Mouse (Mus musculus) cerebellum, postnatal 36 days (tissue): ENCODE measurements around the gene Golga4.

Experiments used
- DNase-seq, 2 experiments: peaks; one replicate each; pipeline ENCODE4 v3.0.0; 2021 to 2022; ENCODE audit warnings: mixed read lengths in 2 of 2

Golga4 gene

GRCm38 (mm10) chr9:118489579-118490019 lies 16.5 kb upstream of the Golga4 start:
- peak; percentile 79 to 83 for DNase-seq

GRCm38 (mm10) chr9:118491195-118491594 lies 14.9 kb upstream of the Golga4 start:
- no peak for DNase-seq

- DNase-seq = no peak
Measured at GRCm38 (mm10) chr9:118492932-118493698, 13.0 kb upstream of the Golga4 start.

- DNase-seq = no peak
Measured at GRCm38 (mm10) chr9:118494106-118494505, 12.0 kb upstream of the Golga4 start.

GRCm38 (mm10) chr9:118495933-118496332 lies 10.1 kb upstream of the Golga4 start:
- DNase-seq = no peak

GRCm38 (mm10) chr9:118496952-118497351 lies 9.1 kb upstream of the Golga4 start:
- DNase-seq = no peak

GRCm38 (mm10) chr9:118498061-118498460 lies 8.0 kb upstream of the Golga4 start:
- no peak for DNase-seq

GRCm38 (mm10) chr9:118500963-118501362 lies 5.1 kb upstream of the Golga4 start:
- DNase-seq = no peak

GRCm38 (mm10) chr9:118504656-118505055 lies 1.4 kb upstream of the Golga4 start:
- DNase-seq = no peak

GRCm38 (mm10) chr9:118506404-118507231 lies 551 bp downstream of the Golga4 start:
- peak; percentile 28 to 37 for DNase-seq

- DNase-seq = no peak
Measured at GRCm38 (mm10) chr9:118507552-118507951, 1.5 kb downstream of the Golga4 start.

- no peak for DNase-seq
Measured at GRCm38 (mm10) chr9:118508601-118509000, 2.5 kb downstream of the Golga4 start.

GRCm38 (mm10) chr9:118510941-118511690 lies 5.0 kb downstream of the Golga4 start:
- DNase-seq = no peak

- DNase-seq = no peak
Measured at GRCm38 (mm10) chr9:118512681-118513233, 6.7 kb downstream of the Golga4 start.

- no peak for DNase-seq
Measured at GRCm38 (mm10) chr9:118515476-118515875, 9.4 kb downstream of the Golga4 start.

GRCm38 (mm10) chr9:118516162-118516561 lies 10.1 kb downstream of the Golga4 start:
- DNase-seq = no peak

GRCm38 (mm10) chr9:118517619-118518018 lies 11.6 kb downstream of the Golga4 start:
- no peak for DNase-seq

- no peak for DNase-seq
Measured at GRCm38 (mm10) chr9:118519101-118519500, 13.0 kb downstream of the Golga4 start.

GRCm38 (mm10) chr9:118520011-118520410 lies 13.9 kb downstream of the Golga4 start:
- peak; percentile 22 to 28 for DNase-seq

- DNase-seq = no peak
Measured at GRCm38 (mm10) chr9:118520858-118521257, 14.8 kb downstream of the Golga4 start.

- DNase-seq = no peak
Measured at GRCm38 (mm10) chr9:118521659-118522058, 15.6 kb downstream of the Golga4 start.

GRCm38 (mm10) chr9:118523738-118524137 lies 17.7 kb downstream of the Golga4 start:
- no peak for DNase-seq

GRCm38 (mm10) chr9:118527056-118527455 lies 21.0 kb downstream of the Golga4 start:
- no peak for DNase-seq
